Mouse (Mus musculus): Measurements from ENCODE around the gene Cradd.

Gene Cradd

GRCm38 (mm10) chr10:95236226-95236625, 87.7 kb downstream of the Cradd start:
- no peak for DNase-seq

DNA sequence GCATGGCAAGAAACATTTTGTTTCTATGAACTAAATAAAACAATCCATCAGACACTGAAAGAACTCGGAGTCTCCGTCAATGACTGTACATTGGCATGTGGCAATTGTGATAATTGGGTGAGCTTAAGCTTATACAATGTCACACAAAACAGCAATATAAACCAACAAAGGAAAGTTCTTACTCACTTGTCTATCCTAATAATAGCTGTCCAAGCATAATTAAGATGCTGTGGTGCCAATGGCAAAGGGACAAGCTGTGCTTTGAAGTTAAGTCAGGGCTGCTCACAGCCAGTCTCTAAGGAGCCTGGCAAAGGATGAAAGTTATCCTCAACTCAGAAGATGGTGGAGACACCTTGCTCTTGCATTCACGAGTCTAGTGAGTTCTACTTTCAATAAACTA, 89.3 kb downstream of the Cradd start:
- DNase-seq, result no peak

DNA sequence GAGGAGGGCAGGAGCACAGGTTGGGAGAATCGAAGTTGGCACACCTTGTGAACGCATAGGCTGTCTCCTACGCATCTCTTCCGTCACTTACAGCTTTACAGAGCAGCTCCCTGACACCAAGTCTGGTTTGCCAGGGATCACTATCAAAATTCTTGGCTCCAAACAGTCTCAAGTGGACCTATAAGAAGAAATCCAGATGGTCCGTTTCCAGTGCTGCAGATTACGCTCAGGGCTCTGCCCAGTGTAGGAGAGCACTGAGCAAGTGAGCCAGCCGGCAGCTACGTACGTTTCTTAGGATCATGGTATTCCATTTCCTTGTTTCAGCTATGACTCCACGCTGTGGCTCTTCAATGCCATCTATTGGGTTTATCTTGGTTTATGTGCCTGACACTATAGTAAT, 90.9 kb downstream of the Cradd start:
- DNase-seq, result no peak

DNA sequence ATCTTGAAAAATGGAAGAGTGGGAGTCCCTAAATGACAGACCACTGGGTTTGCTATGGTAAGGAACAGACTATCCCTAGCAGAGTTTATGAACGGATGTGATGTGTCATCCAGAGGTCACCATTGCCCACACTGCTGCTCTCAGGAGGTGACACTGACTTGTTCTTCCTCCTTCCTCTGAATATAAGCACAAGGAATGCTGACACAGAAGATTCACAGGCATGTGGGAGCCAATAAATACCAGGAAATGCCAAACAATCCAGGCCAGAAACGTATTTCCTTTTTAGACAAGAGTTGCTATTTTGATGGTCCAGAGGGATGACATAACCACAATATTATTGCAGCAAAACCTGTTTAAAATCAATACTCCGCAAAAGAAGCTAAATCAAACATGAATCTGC, 91.4 kb downstream of the Cradd start:
- no peak for DNase-seq

- DNase-seq, result no peak
Observed at GRCm38 (mm10) chr10:95228192-95228591, 95.7 kb downstream of the Cradd start.

DNA sequence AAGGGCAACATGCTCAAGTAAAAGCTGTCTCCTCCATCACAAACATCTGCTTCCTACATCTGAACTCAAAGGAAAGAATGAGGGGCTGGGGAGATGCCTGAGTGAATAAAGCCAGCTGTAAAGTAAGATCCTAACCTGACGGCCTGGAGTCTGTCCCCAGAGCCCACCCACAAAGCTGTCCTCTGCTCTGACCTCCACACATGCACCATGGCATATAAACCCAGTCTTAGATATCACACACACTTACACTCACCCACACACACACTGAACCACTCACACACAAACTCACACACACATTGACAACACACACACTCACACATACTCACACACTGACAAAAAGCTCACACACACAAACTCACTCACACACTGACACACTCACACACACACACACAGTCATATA, 96.3 kb downstream of the Cradd start:
- no peak for DNase-seq

GRCm38 (mm10) chr10:95226772-95227171, 97.2 kb downstream of the Cradd start:
- DNase-seq, result no peak

GRCm38 (mm10) chr10:95225006-95225405, 98.9 kb downstream of the Cradd start:
- no peak for DNase-seq

DNA sequence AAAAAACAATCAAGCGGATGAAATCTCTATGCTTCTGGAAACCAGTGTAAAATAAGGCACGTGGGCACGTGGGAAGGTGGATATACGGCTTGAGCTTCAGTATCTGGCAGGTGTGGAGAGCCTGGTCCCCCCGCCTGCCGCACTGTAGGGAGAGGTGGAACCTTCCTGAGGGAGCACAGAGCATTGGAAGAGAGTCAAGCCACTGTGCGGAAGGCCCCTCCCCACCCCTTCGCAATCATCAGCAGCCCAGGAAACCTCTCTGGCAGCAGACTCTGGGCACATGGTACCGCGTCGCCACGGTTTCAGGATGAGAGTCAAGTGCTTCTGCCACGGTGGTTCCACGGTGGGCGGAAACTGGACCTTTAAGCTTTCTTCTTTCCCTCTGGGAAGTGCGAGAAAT, 100.7 kb downstream of the Cradd start:
- DNase-seq, result no peak

DNA sequence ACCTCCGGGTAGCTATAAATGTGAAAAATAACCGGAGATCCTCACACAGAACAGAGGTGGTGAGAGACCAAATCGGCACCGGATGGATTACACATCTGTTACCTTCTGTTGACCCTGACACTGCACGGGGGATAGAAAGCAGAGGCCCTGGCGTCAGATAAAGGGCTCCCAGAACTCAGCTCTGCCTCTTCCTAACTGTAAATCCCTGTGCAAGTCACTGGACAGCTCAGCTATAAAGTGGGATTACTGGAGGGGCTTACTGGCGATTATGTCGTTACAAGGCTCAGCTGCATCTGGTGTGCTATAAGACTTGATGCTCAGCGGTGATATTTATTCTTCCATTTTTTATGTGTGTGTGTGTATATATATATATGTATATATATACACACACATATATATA, 102.0 kb downstream of the Cradd start:
- no peak for DNase-seq

DNA sequence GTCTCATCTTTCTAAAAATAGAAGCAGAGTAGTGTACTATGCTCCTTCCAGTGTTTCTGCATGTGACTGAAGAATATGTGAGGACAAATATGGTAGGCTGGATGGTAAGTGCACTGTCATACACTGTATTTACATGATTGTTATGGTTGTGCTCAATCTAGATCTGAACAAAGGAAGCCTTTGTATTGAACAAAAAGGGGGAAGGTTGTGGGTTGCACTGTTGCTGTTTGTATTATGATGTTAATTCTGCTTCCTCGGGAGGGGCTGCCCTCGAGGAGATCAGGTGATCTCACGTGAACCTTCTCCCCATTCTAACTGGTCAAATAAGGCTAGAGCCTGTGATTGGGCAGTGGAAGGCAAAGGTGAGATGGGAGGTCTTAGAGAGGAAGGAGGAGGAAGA, 103.4 kb downstream of the Cradd start:
- DNase-seq, result no peak

- DNase-seq, result no peak
Observed at GRCm38 (mm10) chr10:95218683-95219060, 105.3 kb downstream of the Cradd start.

- no peak for DNase-seq
Observed at GRCm38 (mm10) chr10:95217956-95218682, 105.8 kb downstream of the Cradd start.

- DNase-seq, result no peak
Observed at GRCm38 (mm10) chr10:95215324-95215723, 108.6 kb downstream of the Cradd start.

DNA sequence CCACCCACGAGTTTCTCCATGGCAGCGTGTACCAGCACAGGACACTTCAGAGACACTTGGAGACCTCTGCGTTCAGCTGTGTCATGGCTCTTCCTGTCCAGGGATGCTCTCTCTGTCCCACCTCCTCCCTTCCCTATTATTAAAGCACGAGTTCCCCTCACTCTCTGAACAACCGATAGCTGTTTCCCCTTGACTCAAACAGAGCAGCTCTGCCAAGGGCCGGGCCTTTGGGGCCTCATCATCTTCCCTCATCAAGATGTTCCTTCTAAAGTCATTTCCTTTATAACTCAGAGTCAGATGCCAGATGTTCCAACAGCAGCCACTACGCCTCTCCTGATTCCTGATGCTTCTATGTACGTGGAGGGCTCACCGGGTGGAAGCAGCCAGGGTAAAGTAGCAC, 110.1 kb downstream of the Cradd start:
- no peak for DNase-seq

DNA sequence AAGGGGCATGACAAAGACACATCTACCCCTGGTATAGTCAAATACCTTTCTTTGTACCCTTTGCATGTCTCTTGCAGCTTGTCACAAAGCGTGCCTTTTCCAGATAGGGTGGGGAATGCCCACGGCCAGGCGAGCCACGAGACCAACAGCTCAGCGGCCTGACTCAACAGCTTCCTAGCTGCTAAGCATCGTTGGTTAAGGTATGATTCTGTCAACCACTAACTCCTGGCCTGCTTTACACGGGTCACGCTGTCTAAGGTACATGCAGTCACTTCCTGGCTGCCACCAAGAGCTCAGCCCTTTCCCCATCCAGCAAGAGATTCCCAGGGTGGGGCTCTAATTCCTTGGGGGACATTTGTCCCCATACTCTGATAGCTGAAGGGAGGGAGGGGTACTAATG, 110.6 kb downstream of the Cradd start:
- DNase-seq, result no peak

- no peak for DNase-seq
Observed at GRCm38 (mm10) chr10:95211660-95212059, 112.3 kb downstream of the Cradd start.

- no peak for DNase-seq
Observed at GRCm38 (mm10) chr10:95210664-95211372, 113.1 kb downstream of the Cradd start.

DNA sequence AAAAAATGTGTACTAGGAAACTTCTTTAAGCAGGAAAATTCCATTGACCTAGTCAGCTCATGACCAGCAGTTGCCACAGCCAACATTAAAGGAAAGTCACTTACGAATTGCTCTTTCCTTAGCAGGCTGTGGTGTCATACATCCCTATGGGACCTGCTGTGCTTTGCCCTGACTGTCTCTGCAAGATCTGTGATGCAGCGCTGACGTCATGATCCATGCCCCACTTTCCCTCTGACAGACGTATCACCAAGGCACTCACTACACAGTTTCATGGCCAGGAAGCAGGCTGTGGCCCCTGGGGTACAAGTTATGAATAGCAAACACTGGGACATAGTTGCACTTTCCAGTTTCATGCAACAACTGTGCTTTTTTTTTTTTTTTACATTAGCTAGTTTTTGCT, 113.8 kb downstream of the Cradd start:
- no peak for DNase-seq

DNA sequence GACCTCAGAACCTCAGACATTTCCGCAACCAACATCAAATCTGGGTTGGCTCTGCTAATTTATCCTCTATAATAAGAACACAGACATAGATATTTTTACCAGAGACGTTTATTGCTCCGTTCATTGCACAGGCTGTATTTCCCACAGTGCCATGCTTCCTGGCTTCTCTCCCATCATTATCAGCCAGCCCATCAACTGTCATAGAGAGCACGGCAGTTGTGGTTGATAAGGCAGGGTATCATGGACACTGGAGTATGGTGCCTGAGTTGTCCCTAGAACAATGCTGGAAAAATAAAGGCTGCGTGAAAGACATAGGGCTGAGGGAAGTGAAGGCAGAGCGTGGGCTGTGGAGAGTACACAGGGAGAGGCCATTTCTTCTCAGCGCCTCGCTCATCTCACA, 116.5 kb downstream of the Cradd start:
- no peak for DNase-seq

DNA sequence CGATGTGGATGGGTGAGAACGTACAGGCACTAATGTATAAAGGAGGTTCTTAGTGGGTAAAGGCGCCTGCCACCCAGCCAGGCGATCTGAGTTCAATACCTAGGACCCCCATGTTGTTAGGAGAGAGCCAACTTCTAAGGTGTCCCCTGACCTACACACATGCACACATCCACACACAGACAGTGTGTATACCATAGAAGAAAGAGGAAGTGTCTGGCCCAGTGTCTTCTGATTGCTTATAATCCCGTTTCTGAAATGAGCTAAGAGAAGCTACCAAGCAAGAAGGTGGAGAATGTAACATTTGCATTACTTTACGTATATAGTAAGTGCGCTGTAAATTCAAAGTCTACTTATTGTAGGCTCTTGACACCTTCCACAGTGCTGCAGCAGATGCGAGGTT, 122.4 kb downstream of the Cradd start:
- no peak for DNase-seq

GRCm38 (mm10) chr10:95200323-95200722, 123.6 kb downstream of the Cradd start:
- DNase-seq, result peak; percentile 58

DNA sequence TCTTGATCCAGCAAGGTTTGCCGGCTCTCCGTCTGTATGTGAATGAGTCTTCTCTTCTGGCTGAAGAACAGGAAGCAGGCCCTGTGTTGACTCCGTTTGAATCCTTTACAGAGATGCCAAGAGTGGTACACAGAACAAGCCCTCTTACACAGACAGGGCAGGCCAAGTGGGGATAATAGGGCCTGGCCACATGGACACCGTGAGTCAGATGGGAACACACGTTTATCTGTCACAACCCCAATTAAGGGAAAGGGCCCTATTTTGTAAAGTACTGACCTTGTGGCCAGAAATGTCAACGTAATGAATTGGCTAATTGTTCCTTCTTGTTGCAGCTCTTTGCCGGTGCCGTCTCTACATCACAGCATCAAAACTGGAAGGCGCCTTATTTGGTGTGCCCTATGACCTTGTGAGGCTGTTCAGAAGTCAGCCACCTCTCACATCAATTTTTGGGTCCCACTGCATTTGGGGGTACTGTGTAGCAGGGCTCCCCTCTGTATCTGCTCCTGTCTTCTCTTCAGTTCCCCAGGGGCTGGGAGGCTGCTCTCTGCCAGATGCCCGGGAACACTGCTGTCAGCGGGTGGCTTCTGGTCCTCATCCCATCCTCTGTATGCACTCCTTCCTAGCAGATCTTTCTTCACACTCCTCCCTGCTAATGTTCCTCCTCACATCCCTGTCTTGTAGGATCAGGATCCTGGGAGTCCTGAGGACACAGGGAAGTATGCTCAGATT, 124.2 kb downstream of the Cradd start:
- DNase-seq, result no peak

DNA sequence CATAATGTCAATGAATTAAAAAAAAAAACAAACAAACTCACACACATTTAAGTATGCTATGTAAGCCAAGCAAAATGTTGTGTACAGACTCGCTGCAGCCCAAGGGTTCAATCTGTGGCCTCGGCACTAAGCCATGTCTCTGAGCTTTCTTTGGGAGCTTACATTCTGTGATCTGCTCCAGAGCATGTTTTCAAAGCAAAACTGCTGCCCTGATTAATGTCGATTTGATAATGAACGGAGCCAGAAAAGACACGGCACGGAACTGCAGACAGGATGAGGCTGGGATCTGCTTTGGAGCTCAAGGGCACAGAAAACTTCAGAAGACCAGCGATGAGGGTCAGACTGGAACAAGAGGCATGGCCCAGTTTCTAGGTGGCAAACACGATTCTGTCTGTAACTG, 126.6 kb downstream of the Cradd start:
- DNase-seq, result no peak
